Mouse (Mus musculus) MEL (cell line): ENCODE measurements around the gene Cyb5d2. TPM values are rescaled to one million over a fixed set of nuclear protein-coding genes. Genes with fewer than 3 reads are reported as not detected.
A peak's percentile ranks its signal among the peaks of the same experiment; 100 is the strongest.

Source experiments
- DNase-seq: peaks from one replicate; pipeline ENCODE4 v3.0.0; 2011; ENCODE audit warnings: low read depth, low spot score
- H3K27ac ChIP-seq: 2 replicates; pipeline ENCODE4 v1.5.1; 2012; ENCODE audit warnings: low read depth, mild to moderate bottlenecking, control low read depth, low read length, moderate library complexity; ENCODE audit not compliant: control insufficient read depth
- H3K27me3 ChIP-seq, 2 experiments: fragments of 150-350 bp in 1 of 2; sonication (generic) in 1 of 2; 2 replicates each; pipeline ENCODE4 v1.6.1; 2012; ENCODE audit warnings: low read length in 2 of 2, mild to moderate bottlenecking in 2 of 2, improper control_type of control experiment in 1 of 2, moderate library complexity in 1 of 2; ENCODE audit not compliant: insufficient read depth in 2 of 2, control insufficient read depth in 1 of 2
- H3K36me3 ChIP-seq, 2 experiments: 2 replicates each; pipeline ENCODE4 v1.6.1; 2012 to 2014; ENCODE audit warnings: low read length in 2 of 2, improper control_type of control experiment in 1 of 2, inconsistent platforms in 1 of 2, mild to moderate bottlenecking in 1 of 2; ENCODE audit not compliant: insufficient read depth in 2 of 2, control insufficient read depth in 1 of 2
- H3K4me1 ChIP-seq, 2 experiments: fragments of 150-350 bp in 1 of 2; sonication (generic) in 1 of 2; 2 replicates each; pipeline ENCODE4 v1.6.1; 2012; ENCODE audit warnings: low read length in 2 of 2, improper control_type of control experiment in 1 of 2, mild to moderate bottlenecking in 1 of 2; ENCODE audit not compliant: insufficient read depth in 2 of 2, control insufficient read depth in 1 of 2
- H3K4me3 ChIP-seq, 2 experiments: fragments of 150-350 bp in 1 of 2; sonication (generic) in 1 of 2; 2 replicates each; pipeline ENCODE4 v1.5.1; 2012; ENCODE audit warnings: low read depth in 2 of 2, low read length in 2 of 2, mild to moderate bottlenecking in 2 of 2, moderate library complexity in 2 of 2, control low read depth in 1 of 2, improper control_type of control experiment in 1 of 2; ENCODE audit not compliant: control insufficient read depth in 1 of 2, insufficient read depth in 1 of 2
- H3K79me2 ChIP-seq: 2 replicates; pipeline ENCODE4 v1.6.1; 2012; ENCODE audit warnings: mild to moderate bottlenecking, low read length, moderate library complexity; ENCODE audit not compliant: control insufficient read depth, poor library complexity, insufficient read depth
- H3K9ac ChIP-seq: 2 replicates; pipeline ENCODE4 v1.6.1; 2012; ENCODE audit warnings: low read depth, mild to moderate bottlenecking, control low read depth, low read length, moderate library complexity; ENCODE audit not compliant: control insufficient read depth, poor library complexity, severe bottlenecking
- H3K9me3 ChIP-seq: fragments of 150-350 bp; sonication (generic); replicated peaks from 2 replicates; pipeline ENCODE4 v1.6.1; 2012; ENCODE audit warnings: mild to moderate bottlenecking, low read length, improper control_type of control experiment, moderate library complexity; ENCODE audit not compliant: insufficient read depth
- BHLHE40 ChIP-seq: IDR thresholded peaks from 2 replicates; pipeline ENCODE4 v1.6.1; 2012; ENCODE audit warnings: low read depth, mild to moderate bottlenecking, inconsistent platforms, low read length, improper control_type of control experiment, borderline replicate concordance
- CHD1 ChIP-seq: IDR thresholded peaks from 2 replicates; pipeline ENCODE4 v1.6.1; 2012; ENCODE audit warnings: low read depth, mild to moderate bottlenecking, inconsistent platforms, low read length, improper control_type of control experiment
- CTCF ChIP-seq, 3 experiments: IDR thresholded peaks in 2 of 3; conservative IDR thresholded peaks in 1 of 3; 2 replicates each; pipeline ENCODE4 v1.5.1; 2011 to 2012; ENCODE audit warnings: low read length in 3 of 3, low read depth in 2 of 3, mild to moderate bottlenecking in 2 of 3, improper control_type of control experiment in 1 of 3, inconsistent platforms in 1 of 3, mixed read lengths in 1 of 3, moderate library complexity in 1 of 3; ENCODE audit not compliant: control insufficient read depth in 1 of 3, insufficient read depth in 1 of 3, poor library complexity in 1 of 3, severe bottlenecking in 1 of 3
- ELF1 ChIP-seq: IDR thresholded peaks from 2 replicates; pipeline ENCODE4 v1.6.1; 2014; ENCODE audit warnings: low read depth, mild to moderate bottlenecking, inconsistent platforms, low read length, improper control_type of control experiment, moderate library complexity
- ETS1 ChIP-seq: IDR thresholded peaks from 2 replicates; pipeline ENCODE4 v1.6.1; 2012; ENCODE audit warnings: low read depth, mild to moderate bottlenecking, inconsistent platforms, low read length, improper control_type of control experiment, moderate library complexity
- GABPA ChIP-seq: IDR thresholded peaks from 2 replicates; pipeline ENCODE4 v1.6.1; 2012; ENCODE audit warnings: low read depth, mild to moderate bottlenecking, inconsistent platforms, low read length, improper control_type of control experiment, moderate library complexity
- GATA1 ChIP-seq: IDR thresholded peaks from 2 replicates; pipeline ENCODE4 v1.6.1; 2011; ENCODE audit warnings: low read depth, low read length, improper control_type of control experiment
- HCFC1 ChIP-seq: IDR thresholded peaks from 2 replicates; pipeline ENCODE4 v1.6.1; 2012; ENCODE audit warnings: low read depth, mild to moderate bottlenecking, inconsistent platforms, low read length, improper control_type of control experiment, moderate library complexity
- JUND ChIP-seq: IDR thresholded peaks from 2 replicates; pipeline ENCODE4 v1.6.1; 2011; ENCODE audit warnings: low read depth, mild to moderate bottlenecking, improper control_type of control experiment, low read length
- MEF2A ChIP-seq: IDR thresholded peaks from 2 replicates; pipeline ENCODE4 v1.6.1; 2014; ENCODE audit warnings: low read depth, mild to moderate bottlenecking, inconsistent platforms, low read length, improper control_type of control experiment; ENCODE audit not compliant: poor library complexity, insufficient replicate concordance, severe bottlenecking; ENCODE audit errors: extremely low read depth
- MYC ChIP-seq: IDR thresholded peaks from 2 replicates; pipeline ENCODE4 v1.6.1; 2011; ENCODE audit warnings: low read depth, mild to moderate bottlenecking, low read length, improper control_type of control experiment, moderate library complexity
- NELFE ChIP-seq: IDR thresholded peaks from 2 replicates; pipeline ENCODE4 v1.6.1; 2011; ENCODE audit warnings: low read depth, low read length, improper control_type of control experiment
- NRF1 ChIP-seq: IDR thresholded peaks from 2 replicates; pipeline ENCODE4 v1.6.1; 2014; ENCODE audit warnings: low read depth, mild to moderate bottlenecking, inconsistent platforms, low read length, improper control_type of control experiment, moderate library complexity; ENCODE audit not compliant: poor library complexity, insufficient read depth, severe bottlenecking
- POLR2A ChIP-seq, 2 experiments: IDR thresholded peaks; 2 replicates each; pipeline ENCODE4 v1.6.1; 2011 to 2012; ENCODE audit warnings: low read length in 2 of 2, mild to moderate bottlenecking in 2 of 2, control low read depth in 1 of 2, improper control_type of control experiment in 1 of 2, low read depth in 1 of 2, moderate library complexity in 1 of 2; ENCODE audit not compliant: control insufficient read depth in 1 of 2, insufficient read depth in 1 of 2, poor library complexity in 1 of 2
- POLR2AphosphoS2 ChIP-seq: IDR thresholded peaks from 2 replicates; pipeline ENCODE4 v1.6.1; 2011; ENCODE audit warnings: low read length, improper control_type of control experiment
- RAD21 ChIP-seq: IDR thresholded peaks from 2 replicates; pipeline ENCODE4 v1.6.1; 2011; ENCODE audit warnings: mild to moderate bottlenecking, low read depth, low read length, improper control_type of control experiment
- RCOR1 ChIP-seq: IDR thresholded peaks from 2 replicates; pipeline ENCODE4 v1.6.1; 2012; ENCODE audit warnings: low read depth, mild to moderate bottlenecking, inconsistent platforms, low read length, improper control_type of control experiment
- SIN3A ChIP-seq: IDR thresholded peaks from 2 replicates; pipeline ENCODE4 v1.6.1; 2012; ENCODE audit warnings: low read length, improper control_type of control experiment, inconsistent platforms
- SMC3 ChIP-seq: IDR thresholded peaks from 2 replicates; pipeline ENCODE4 v1.6.1; 2011; ENCODE audit warnings: low read depth, low read length, improper control_type of control experiment
- TAL1 ChIP-seq: IDR thresholded peaks from 2 replicates; pipeline ENCODE4 v1.6.1; 2012; ENCODE audit warnings: mild to moderate bottlenecking, inconsistent platforms, low read length, moderate library complexity, mixed read lengths
- UBTF ChIP-seq: IDR thresholded peaks from 2 replicates; pipeline ENCODE4 v1.6.1; 2012; ENCODE audit warnings: low read depth, mild to moderate bottlenecking, inconsistent platforms, low read length, improper control_type of control experiment, moderate library complexity, borderline replicate concordance; ENCODE audit not compliant: insufficient read depth
- USF1 ChIP-seq: IDR thresholded peaks from 2 replicates; pipeline ENCODE4 v1.6.1; 2014; ENCODE audit warnings: low read depth, mild to moderate bottlenecking, inconsistent platforms, low read length, improper control_type of control experiment, moderate library complexity
- USF2 ChIP-seq, 2 experiments: IDR thresholded peaks; 2 replicates each; pipeline ENCODE4 v1.6.1; 2011 to 2012; ENCODE audit warnings: improper control_type of control experiment in 2 of 2, low read length in 2 of 2, borderline replicate concordance in 1 of 2, inconsistent platforms in 1 of 2, low read depth in 1 of 2, mild to moderate bottlenecking in 1 of 2; ENCODE audit not compliant: insufficient read depth in 1 of 2
- ZC3H11A ChIP-seq: IDR thresholded peaks from 2 replicates; pipeline ENCODE4 v1.6.1; 2012; ENCODE audit warnings: low read depth, mild to moderate bottlenecking, inconsistent platforms, low read length, improper control_type of control experiment
- polyA plus RNA-seq, 2 experiments: library from polyadenylated mRNA; stranded (reverse) in 1 of 2; unstranded in 1 of 2; fragments of >175 nt in 1 of 2; fragments of >200 nt in 1 of 2; gene quantifications; 2 replicates each; pipeline versions ENCODE4 v1.2.1 to v1.2.4; 2012; ENCODE audit warnings: low replicate concordance in 2 of 2, low read depth in 1 of 2; ENCODE audit not compliant: insufficient read length in 2 of 2, insufficient read depth in 1 of 2, missing spikeins in 1 of 2
- total RNA-seq: library from RNA; depleted of rRNA; stranded (reverse); fragments of 300-350 nt; gene quantifications from 2 replicates; pipeline ENCODE4 v1.2.3, GENCODE M21; 2012

Gene Cyb5d2
- total and polyA plus RNA-seq, 3 experiments, result 4.6 to 7.2 TPM; not detected in 1

- Histone ChIP-seq H3K36me3 (peaks cover 0 to 27% of the 10 kb centered on the region in 2 experiments), H3K27ac (no peak overlapping the region), H3K9ac (no peak overlapping the region), H3K4me1 (peaks cover 12 to 20% of the 10 kb centered on the region in 2 experiments), H3K4me3 (no peak overlapping the region), H3K79me2 (peaks cover 43% of the 10 kb centered on the region), H3K9me3 (no peaks in the 10 kb centered on the region), H3K27me3 (no peaks in the 10 kb centered on the region)
- no peak for DNase-seq
- no peak for TF ChIP-seq BHLHE40
- no peak for TF ChIP-seq USF1
- TF ChIP-seq ZC3H11A, result no peak
- TF ChIP-seq RAD21, result no peak
- TF ChIP-seq NRF1, result no peak
Measured at GRCm38 (mm10) chr11:72807992-72808391, 12.1 kb upstream of the Cyb5d2 start.

GRCm38 (mm10) chr11:72806556-72806955 is 10.6 kb upstream of the Cyb5d2 start:
- H3K79me2 ChIP-seq, result peaks cover 47% of the 10 kb centered on the region
- H3K9me3 ChIP-seq, result no peaks in the 10 kb centered on the region
- H3K36me3 ChIP-seq, result peaks cover 0 to 30% of the 10 kb centered on the region in 2 experiments
- H3K4me3 ChIP-seq, result no peak overlapping the region
- TF ChIP-seq GATA1 (no peak), ZC3H11A (no peak), MEF2A (no peak), UBTF (no peak), SMC3 (no peak), NELFE (no peak), CTCF (IDR thresholded peaks at IDR 0.05 in 2 of 3, conservative IDR thresholded peaks at IDR 0.05 in 1 of 3; ENCODE audit: control insufficient read depth in 1 of 3, insufficient read depth in 1 of 3, low read depth in 2 of 3, low read length in 3 of 3, poor library complexity in 1 of 3, severe bottlenecking in 1 of 3) (no peak), ELF1 (no peak), BHLHE40 (no peak)
- H3K4me1 ChIP-seq, result peaks cover 12 to 20% of the 10 kb centered on the region in 2 experiments
- DNase-seq, result no peak
- H3K27me3 ChIP-seq, result no peaks in the 10 kb centered on the region
- no peak overlapping the region for H3K27ac ChIP-seq
- H3K9ac ChIP-seq, result no peak overlapping the region

- Histone ChIP-seq H3K79me2 (peaks cover 46% of the 10 kb centered on the region), H3K4me3 (no peak overlapping the region), H3K9me3 (no peaks in the 10 kb centered on the region), H3K4me1 (peaks cover 12 to 23% of the 10 kb centered on the region in 2 experiments), H3K27ac (peak overlapping the region; percentile 38; the same call in 1 of the 2 replicates), H3K36me3 (peaks cover 0 to 33% of the 10 kb centered on the region in 2 experiments), H3K9ac (no peak overlapping the region), H3K27me3 (no peaks in the 10 kb centered on the region)
- peak; percentile 88 for DNase-seq
- no peak for TF ChIP-seq GABPA
- no peak for TF ChIP-seq BHLHE40
- no peak for TF ChIP-seq CHD1
- TF ChIP-seq NRF1, result 0 out of 2 replicates have a peak, but pooled peaks have one; percentile 8
- TF ChIP-seq POLR2A (IDR thresholded peaks at IDR 0.05; ENCODE audit: control insufficient read depth in 1 of 2, insufficient read depth in 1 of 2, low read depth in 1 of 2, low read length in 2 of 2, poor library complexity in 1 of 2), result no peak
- no peak for TF ChIP-seq USF1
- peak; percentile 64 for TF ChIP-seq SIN3A
- no peak for TF ChIP-seq SMC3
- peak; percentile 42 for TF ChIP-seq RCOR1
- TF ChIP-seq USF2 (IDR thresholded peaks at IDR 0.05; ENCODE audit: borderline replicate concordance in 1 of 2, insufficient read depth in 1 of 2, low read depth in 1 of 2, low read length in 2 of 2), result no peak
- no peak for TF ChIP-seq NELFE
- TF ChIP-seq UBTF, result no peak
- 0 out of 2 replicates have a peak, but pooled peaks have one; percentile 41 for TF ChIP-seq MYC
- TF ChIP-seq JUND, result no peak
- no peak for TF ChIP-seq POLR2AphosphoS2
- TF ChIP-seq TAL1, result no peak
- no peak for TF ChIP-seq HCFC1
- peak; percentile 75 for TF ChIP-seq ETS1
Measured at GRCm38 (mm10) chr11:72805232-72805631, 9.3 kb upstream of the Cyb5d2 start.
